Mouse (Mus musculus) G1E (cell line): ENCODE measurements around the gene Flvcr2.

Experiments
- CTCF ChIP-seq: IDR thresholded peaks from 2 replicates; pipeline ENCODE4 v1.5.1; 2012; ENCODE audit warnings: low read depth, low read length, inconsistent platforms, mixed read lengths
- GATA1 ChIP-seq: IDR thresholded peaks from 2 replicates; pipeline ENCODE4 v1.6.1; 2012; ENCODE audit warnings: borderline replicate concordance, low read length, inconsistent platforms, mixed read lengths
- POLR2AphosphoS5 ChIP-seq: IDR thresholded peaks from 2 replicates; pipeline ENCODE4 v1.6.1; 2012; ENCODE audit warnings: low read depth, low read length, inconsistent platforms; ENCODE audit not compliant: insufficient replicate concordance
- TAL1 ChIP-seq: conservative IDR thresholded peaks from 2 replicates; pipeline ENCODE4 v1.6.1; 2012; ENCODE audit warnings: low read depth, low read length, inconsistent platforms, mixed read lengths

DNA sequence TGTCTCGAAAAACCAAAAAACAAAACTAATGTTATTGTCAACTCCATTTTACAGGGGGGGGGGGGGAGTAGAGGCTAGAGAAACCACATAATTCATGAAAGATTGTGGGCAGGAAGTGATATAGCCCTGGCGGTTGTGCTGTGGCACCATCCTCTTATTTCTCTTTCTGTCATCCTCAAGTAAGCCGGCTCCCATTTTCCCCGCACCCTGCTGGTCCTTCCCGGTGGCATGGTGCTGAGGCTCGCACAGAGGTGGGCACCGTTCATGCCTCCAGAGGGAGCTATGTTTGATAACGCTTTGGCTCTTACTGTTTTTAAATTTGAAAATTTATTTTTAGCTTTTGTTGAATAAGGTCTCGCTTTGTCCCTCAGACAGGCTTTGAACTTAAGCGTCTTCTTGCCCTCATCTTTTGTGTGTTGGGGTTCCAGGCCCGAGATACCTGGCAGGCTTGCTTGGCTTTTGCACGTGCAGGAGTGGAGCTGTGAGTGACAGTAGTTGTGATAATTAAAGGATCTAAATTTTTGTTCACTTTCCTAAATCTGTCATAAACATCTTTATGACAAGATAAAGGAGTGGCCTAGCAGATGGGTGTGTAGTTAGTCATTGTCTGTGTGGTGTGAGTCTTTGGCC lies 93.1 kb downstream of the Flvcr2 start:
- TF ChIP-seq CTCF (no peak), GATA1 (no peak), POLR2AphosphoS5 (no peak), TAL1 (no peak)
